Mouse (Mus musculus) CD4-positive helper T cell, adult 2 months (primary cell): Measurements from ENCODE around the gene Prss42.
A peak's percentile ranks its signal among the peaks of the same experiment; 100 is the strongest.

Source experiments
- DNase-seq: peaks from one replicate; pipeline ENCODE4 v3.0.0-alpha.2; 2012; ENCODE audit warnings: low read depth, missing footprints, low spot score

Prss42 gene

DNA sequence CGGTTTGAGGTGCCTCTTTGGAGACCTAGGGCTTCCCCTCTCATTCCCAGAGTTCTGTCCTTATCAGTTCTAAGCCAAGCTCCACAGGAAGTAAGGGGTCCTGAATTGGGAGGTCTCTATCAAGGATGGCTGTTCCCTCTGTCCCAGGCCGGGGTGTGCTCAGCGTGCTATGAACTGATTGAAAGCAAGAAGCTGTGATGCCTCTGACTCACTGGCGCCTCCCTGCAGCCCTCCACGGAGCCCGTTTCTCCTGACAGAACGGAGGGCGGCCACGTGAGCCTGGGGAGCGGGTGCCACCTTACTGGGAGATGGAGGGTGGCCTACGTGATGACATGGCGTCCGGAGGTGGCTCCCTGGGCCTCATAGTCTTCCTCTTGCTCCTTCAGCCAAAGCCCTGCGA is at the start of gene Prss42:
Gene Prss42, plus strand, starts transcription at position 301 of the 400 bp plus-strand sequence.
- no peak for DNase-seq

DNA sequence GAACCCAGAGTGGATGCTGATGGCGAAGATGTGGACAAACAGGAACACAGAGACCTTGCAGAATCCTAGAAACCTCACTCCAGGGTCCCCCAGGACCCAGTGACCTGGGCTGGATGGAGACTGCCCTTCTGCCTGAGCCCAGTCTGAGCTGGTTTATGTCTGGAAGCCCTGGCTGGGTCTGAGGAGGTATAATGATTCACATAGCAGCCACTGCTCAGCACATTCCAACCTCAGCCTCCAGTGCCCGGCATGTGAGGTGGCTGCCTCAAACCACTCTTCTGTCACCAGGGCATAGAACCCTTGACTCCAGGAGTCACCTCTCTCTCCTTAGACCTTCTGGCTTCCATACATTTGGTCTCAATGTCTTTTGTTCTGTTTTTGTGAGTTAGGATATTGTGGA is 49.5 kb upstream of the Prss42 start:
- no peak for DNase-seq

DNA sequence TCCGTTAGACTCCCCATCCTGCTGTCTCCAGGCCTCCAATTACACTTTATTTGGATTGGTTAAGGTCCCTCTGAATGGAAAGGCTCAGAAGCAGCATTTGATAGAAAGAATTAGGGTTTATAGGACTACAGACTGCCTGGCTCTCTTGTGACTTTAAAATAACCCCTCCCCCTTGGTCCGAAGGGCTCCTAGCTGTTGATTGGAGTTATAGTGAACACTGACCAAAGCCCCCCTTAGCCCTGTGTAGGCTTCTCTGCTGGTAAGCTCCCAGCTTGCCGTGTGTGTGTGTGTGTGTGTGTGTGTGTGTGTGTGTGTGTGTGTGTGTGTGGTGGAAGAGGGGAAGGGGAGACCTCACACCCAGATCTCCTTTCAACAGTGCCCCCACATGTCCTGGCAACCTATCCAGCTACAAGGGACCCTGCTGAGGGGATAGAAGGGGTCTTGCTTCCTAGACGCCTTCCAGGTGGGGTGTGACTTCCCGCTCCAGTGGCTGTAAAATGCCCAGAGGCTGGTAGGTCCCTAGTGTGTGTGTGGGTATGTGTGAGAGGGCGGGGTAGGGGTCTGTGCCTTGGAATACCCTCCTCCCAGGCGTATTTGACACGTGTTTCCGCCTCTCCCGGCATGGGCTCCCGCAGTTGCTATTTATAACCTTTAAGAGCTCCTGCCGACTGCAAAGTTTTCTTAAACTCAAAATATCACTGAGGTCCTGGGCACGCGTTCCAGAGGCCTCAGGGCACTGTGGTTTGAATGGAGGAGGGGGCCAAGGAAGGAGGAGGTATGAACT is 47.4 kb upstream of the Prss42 start:
- no peak for DNase-seq

DNA sequence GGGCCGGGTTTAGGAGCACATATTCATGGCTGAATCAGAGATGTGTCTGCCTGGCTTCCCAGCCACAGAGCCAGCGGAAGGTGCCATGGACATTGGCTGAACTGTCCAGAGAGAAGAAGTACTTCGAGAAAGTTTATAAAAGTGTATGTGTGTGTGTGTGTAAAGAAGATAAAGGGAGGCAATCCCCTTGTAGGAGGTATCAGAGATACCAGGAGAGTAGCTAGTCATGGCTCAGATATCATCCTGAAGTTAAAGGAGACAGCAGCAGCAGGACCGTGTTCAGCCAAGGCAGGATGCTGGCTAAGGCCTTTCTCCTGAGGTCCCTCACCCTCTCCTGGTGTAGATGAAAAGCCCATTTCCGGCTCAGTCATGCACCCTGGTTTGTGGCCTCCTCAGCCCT is 46.6 kb upstream of the Prss42 start:
- no peak for DNase-seq

DNA sequence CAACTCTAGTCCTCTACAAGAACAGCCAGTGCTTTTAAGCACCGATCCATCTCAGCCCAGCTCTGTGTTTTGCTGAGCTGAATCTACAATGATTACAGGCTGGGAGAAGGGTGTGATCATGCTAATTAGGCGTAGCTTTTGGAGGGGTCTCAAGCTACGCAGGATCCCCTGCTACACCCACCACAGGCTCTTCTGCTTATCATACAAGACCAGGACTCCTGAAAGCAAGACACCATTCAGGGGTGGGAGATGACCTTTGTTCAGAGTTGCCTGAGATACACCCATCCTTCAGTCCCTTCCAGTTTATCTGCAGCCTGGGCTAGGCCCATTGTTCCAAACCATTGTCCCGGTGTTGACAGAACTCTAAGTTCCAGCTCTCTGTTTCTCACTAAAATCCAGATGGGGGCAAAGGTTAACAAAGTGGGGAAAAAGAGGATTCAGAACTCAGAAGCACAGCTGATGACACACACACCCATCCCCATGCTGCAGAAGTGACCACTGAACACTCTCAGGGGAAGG is 45.0 kb upstream of the Prss42 start:
- DNase-seq, result no peak

DNA sequence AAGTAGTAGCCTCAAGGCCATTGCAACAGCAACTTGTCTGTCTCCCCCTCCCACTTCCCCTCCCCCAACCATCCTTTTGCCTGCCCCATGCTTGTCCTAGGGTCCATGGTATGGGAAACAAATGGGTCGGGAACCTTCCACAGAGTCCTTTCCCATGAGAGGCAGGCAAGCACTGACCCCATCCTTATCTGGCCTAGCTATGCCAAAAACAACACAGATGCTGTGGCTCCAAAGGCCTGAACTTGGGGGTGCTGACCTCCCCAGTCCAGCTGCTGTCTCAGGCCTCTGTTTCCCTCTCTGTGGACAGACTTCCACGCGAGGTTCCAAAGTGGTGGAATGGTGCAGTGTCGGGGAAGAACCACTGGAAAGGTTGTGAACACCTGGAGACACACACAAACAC is 44.2 kb upstream of the Prss42 start:
- no peak for DNase-seq

DNA sequence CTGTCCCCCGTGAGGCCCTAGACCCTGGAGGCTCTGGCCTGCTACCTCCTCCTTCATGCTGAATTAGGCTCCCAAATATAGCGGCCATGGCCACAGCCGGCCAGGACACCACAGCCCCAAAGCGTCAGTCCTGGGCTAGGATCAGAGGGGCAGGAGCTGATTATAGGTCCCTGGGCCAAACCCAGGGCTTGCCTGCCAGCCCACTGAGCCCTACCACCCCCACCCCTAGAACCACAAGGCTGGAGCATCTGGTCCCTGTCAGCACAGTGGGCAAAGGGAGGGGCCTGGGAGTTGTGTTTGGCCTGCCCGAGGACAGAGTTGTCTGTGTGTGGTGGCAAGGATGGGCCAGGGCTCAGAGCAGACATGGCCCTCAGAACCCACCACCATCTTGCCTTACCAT is 40.1 kb upstream of the Prss42 start:
- DNase-seq, result no peak

DNA sequence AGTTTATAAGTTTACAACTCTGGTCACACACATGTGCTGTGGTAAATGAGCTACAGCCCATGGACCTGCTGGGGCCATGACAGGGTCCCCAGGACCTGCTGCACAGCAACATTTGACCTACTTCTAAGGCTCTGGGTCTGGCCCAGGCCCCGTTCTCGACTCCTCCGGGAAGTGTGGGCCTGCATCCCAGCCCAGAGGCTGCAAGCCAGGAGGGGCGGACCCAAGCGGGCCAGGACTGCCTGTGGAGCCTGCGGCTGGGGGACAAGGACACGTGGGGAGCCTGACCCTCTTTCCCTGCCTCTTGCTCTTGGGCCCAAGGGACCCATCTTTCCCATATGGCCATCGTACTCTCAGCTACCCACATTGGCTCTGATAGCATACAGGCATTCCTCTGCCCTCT is 39.4 kb upstream of the Prss42 start:
- no peak for DNase-seq

DNA sequence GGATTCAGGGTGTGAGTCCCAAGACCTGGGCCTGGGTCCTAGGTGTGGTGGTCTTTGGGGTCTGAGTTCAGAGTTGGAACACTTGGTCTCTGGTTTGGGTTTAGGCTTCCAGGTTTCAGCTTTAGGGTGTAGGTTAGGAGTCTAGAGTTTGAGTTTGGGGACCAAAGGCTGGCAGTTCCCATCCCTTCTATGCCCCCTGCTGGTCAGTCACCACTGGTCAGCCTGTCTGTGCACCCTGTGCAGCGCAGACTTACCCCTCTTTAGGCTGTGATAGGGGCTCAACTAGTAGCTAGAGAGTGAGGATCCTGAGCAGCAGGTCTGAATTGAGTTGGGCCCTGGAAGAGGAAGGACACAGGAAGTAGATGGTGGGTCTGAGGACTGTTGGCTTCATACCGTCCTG is 38.7 kb upstream of the Prss42 start:
- DNase-seq, result no peak

DNA sequence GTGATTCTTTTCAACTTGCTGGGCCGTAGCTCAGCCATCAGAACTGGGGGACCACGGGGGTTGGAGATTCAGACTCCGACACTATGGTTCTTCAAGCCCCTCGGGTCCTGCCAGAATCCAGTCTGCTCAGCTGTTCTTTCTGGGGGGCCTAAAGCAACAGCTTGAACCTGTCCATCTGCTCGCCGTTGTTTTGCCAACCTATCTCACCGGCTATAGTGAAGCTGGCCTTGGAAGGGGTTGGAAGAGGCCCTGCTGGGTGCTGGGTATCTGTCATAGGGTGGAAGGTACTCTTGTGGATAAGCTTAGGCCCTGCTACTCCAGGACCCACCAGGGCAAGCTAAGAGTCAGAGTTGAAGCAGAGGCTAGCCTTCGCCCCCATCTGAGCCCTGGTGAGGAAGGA is 37.1 kb upstream of the Prss42 start:
- no peak for DNase-seq

DNA sequence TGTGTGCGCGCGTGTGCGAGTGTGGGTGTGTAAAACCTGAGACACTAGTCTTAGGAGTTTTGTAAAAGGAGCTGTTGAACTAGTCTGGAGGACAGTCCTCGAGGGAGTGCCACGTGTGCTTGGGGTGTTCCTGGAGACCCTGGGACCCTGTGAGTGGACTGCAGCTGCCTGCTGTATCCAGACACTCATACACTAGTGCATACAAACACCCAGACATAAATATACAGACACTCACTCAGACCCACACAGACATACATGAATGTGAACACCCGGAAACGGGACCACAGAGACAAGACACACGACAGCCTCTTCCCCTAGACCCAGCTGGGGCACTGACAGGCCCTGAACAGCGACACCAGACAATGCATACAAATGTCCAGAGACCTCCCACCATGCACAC is 35.2 kb upstream of the Prss42 start:
- DNase-seq, result no peak

DNA sequence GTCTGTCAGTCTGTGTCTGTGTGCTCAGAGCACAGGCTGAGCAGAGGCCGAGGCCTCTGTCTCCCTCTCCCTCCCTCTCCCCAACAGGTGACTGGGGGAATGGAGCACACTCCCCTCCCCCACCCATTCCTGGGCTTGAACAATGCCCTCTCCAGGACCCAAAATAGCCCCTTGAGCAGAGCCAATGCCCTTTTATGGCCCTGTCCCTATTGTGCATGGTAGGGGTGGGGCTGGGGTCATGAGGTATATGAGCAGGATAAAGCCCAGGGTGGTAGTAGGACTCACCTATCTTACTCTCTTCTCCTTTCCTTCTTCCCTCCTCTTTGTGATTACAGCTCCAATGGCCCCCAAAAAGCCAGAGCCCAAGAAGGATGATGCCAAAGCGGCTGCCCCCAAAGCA is 34.6 kb upstream of the Prss42 start:
- DNase-seq, result no peak

DNA sequence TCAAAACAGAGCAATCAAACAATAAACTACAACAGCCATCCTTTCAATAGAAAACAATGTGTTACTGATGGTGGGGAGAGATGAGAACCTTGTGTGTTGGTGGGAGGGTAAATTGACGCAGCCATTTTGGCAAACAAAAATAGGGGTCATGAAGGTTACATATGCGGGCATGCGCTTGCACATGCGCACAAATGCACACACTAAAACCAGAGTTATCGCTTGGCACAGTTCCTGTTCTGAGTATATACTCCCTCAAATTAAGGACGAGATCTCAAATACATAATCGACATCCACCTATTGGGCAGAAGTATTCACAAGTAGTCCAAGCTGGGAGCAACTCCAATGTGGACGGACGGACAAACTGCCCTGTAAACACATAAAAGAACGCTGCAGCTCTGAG is 25.6 kb upstream of the Prss42 start:
- DNase-seq, result no peak

DNA sequence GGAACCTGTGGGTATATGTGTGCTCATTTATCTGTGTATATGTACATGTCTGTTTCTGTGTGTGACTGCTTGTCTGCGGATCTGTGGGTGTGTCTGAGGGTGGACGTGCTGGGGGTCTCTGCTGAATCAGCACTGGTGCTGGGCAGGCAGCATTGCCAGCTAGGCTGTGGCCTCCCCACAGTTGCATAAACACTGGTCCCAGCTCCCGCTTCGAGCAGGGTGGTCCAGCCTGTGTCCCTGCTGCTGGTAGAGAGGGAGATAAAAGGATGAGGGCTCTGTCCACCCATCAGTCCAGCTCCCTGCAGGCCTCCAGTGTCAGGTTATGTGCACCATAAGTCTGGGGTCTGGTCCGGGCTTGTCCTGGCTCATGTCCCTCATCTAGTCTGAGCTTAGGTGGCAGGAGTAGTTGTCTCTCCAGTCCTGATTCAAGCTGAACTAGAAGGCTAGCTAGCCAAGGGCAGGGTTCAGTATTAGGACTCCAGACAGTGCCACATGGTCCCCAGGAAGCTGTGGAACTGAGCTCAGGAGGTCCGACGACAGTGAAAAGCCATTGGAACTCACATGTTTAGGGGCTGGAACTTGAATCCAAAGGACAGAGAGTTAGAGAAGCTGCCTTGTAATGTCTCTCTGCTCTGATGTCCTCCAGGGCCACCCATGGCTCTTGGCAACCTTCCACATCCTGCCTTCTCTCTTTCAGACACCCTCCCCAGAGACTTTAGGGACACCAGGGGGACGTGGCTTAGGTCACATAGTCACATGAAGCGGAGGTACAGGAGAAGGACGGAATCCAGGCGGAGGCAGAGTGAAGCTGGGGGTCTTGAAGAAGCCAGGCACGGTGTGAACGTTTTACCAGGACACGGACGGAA is 23.3 kb upstream of the Prss42 start:
- no peak for DNase-seq

DNA sequence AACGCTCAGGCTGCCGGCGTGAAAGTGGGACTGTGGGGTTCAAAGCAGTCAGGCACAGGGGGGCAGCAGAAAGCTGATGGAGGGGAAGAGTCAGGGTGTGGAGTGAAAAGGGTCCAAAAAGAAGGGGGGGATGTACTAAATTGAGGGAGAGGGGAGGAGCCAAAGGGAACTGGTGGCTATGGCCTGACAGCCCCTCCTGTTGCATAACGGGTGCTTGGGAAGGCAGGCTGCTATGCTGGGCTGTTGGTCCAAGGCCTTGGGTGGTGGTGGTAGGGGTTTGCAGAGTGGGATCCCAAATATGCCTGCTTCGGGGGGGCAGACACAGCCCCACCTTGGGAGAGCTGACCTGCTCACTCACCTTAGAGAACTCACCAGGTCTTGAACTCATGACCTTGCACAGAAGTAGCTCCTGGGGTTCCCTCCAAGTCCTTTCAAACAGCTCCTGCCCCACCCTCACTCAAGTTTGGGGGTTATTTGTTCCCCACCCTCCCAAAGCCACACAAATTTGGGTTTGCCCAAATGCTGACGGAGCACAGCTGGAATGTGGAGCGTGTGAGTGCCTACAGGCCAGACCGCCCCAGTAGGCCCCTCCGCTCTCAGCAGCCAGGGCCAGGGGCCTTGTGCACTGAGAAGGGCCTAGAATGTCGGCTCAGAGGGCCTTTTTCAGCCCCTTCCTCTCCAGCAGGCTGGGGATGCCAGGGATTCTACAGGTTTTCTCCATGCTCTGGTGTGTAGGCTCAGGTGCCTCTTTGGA is 22.5 kb upstream of the Prss42 start:
- no peak for DNase-seq

DNA sequence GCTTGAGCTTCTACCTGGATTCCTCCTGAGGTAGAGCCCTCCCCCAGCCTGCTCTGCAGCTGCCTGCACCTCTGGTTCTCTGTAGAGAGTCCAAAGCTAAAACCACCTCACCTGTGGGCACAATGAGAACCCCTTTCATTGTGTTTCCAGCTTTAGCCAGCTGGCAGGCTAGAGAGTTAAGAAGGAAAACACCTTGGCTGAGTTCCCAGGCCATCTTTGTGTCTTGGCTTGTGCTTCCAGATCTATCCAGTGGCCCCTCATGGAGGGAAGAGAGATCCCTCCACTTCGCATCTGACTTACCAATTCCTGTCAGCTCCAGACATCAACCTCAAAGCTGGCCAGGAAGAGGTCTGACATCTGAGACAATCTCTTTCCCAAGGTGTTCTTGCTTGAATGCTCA is 19.9 kb upstream of the Prss42 start:
- no peak for DNase-seq

DNA sequence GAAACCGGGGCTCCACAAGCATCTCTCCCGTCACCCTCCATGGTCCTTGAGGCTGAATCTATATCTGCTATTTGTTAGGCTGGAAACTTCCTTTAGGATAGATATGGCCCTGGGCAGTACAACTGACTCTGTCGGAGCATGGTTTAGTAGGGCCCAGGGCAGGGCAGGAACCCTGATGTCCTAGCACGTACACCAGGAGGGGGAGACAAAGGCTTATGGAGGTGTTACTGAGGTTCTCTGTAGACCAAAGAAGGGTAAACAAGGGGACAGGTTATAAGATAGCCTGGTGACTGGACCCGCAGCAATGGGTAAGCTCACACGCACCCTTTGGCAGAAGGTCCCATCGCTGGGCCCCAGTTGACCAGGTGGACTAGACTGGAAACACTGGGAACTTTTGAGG is 19.4 kb upstream of the Prss42 start:
- DNase-seq, result no peak

DNA sequence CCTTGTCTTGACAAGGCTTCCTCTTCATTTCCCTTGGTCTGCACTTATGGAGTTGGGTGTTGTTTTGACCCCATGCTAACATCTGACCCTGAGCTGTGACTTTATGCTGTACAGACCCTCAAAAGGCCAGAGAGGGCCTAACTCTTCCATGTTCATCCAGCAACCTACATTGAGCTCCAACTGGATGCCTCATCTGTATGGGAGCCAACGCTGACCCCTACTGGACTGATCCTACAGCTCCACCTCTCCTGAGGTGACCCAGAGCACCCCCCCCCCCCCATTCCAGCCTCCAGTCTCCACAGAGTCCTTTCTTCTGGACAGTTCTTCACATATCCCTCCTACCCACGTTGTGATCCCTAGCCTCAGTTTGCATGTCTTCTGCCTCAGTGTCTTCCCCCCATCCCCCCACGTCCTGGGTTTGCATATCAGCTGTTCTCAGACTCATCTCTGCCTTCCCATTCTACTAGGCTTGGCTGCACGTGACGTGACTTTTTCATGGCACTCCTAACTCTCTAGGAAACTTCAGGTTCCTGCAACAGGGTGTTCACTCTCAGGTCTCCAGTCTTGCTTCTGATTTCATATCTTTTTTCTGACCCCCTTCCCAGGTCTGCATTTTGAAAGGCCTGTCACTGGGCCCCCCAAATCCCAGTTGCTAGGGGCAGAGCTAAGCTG is 18.6 kb upstream of the Prss42 start:
- no peak for DNase-seq

DNA sequence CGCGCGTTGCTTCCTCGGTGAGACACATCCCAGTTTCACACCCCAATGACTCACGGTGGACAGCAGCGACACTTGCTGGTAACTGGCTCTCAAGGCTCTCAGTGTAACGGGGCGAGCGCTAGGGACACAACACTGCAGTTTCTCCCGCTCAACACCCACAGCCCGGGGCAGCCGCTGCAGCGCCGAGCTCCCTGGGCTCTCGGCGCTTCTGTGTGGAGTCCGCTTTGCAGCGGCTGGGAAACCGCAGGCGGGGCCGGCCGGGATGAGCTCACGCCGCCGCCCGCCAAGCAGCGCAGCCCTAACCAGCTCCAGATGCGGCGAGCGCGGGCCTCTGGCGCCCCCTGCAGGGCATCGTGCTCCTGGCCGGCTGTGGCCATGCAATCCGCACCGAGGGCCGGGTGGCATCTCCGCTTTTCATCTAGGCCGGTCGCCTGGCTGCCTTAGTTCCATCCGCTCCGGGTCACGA is 16.7 kb upstream of the Prss42 start:
- DNase-seq, result peak; percentile 86

DNA sequence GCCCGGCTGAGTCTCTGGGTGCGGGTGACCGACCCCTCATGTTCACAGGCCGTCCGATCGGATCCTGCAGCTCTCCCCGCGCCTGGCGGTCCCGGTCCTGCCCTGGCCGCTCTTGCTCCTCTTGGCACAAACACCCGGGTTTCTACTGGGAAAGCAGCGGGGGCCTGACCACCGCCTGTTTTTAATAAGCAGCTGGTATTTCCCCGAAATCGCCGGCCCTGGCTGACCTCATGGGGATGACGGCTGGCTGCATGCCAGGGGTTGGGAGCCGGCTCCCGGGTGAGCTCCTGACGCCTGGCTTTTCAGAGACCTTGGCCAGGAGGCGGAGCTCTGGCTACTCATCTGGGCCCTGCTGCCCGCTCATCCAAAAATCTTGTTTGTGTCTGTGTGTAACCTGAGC is 16.2 kb upstream of the Prss42 start:
- no peak for DNase-seq

DNA sequence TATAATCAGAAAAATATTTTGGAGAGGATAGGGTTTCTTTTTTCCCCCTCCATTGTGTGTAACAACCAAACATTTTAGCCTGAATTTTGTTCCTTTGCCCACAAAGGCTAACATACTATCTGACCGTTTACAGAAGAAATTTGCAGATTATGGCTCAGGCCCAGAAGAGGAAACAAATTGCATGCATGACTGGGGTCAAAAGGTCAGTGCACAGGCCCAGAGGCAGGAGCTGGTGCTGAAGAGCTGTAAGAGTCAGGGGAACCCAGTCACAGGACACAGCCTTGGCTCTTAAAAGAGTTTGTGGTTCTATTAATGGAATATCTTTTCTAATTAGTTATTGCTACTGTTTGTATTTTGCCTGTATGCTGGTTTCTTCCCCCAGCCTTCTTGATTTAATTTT is 14.4 kb upstream of the Prss42 start:
- no peak for DNase-seq
